ENCODE assay signal across 8 mouse cellular contexts in the genomic region with DNA sequence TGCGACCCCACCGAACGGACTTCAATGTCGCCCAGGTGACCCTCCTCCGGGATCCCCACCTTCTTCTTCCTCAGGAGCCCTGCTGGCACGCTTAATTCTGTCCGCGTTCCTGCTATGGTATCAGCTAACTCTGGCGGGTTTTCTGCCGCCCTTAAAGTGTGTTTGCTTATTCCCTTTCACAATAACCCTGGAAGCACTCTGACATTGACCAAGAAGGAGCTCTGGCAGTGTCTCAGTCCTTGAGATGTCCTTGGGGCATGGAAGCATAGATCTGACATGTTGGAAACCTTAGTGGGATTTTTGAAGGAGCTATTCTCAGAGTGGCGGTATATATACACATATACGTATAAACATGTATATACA. TPM values are rescaled to one million over a fixed set of nuclear protein-coding genes. Genes with fewer than 3 reads are reported as not detected.
DNase-seq lines count a peak whose midpoint lies in the region; ATAC-seq and TF ChIP-seq lines count a peak whose summit lies in the region.

No protein-coding gene starts in this region.

- peak overlapping the region; percentile 91 for H3K9ac ChIP-seq in kidney, postnatal 0 days (ENCODE audit: low read depth, low read length)
- peak overlapping the region; percentile 63 for H3K9ac ChIP-seq in hindbrain, embryonic 14.5 days
- H3K9ac ChIP-seq in midbrain, embryonic 15.5 days, result peak overlapping the region; percentile 94; the same call in 1 of the 2 replicates

- peak overlapping the region; percentile 92 for H3K4me2 ChIP-seq in kidney, postnatal 0 days (ENCODE audit: low read length)
- peak overlapping the region; percentile 82 for H3K4me2 ChIP-seq in hindbrain, embryonic 14.5 days (replicated peaks)
- H3K4me2 ChIP-seq in midbrain, embryonic 15.5 days, result peak overlapping the region; percentile 85

- no peak for DNase-seq in kidney, postnatal 0 days (ENCODE audit: low spot score)
- DNase-seq in kidney, adult 11 months, result no peak
- peak; percentile 51 for DNase-seq in c-Kit-positive CD71-positive TER-119-positive erythroid progenitor cells, embryonic 14.5 days (ENCODE audit: low spot score)
- no peak for DNase-seq in hindbrain, embryonic 14.5 days (ENCODE audit: low spot score)
- no peak for DNase-seq in cerebellum, adult 11-12 months
- DNase-seq in layer of hippocampus, adult 9-10 months (ENCODE audit: low spot score), result no peak
- no peak for DNase-seq in kidney, postnatal 4 days

- H3K9me3 ChIP-seq in kidney, postnatal 0 days (replicated peaks; ENCODE audit: low read length), result no peaks in the 10 kb centered on the region
- H3K9me3 ChIP-seq in hindbrain, embryonic 14.5 days (ENCODE audit: control insufficient read depth, low read length), result no peaks in the 10 kb centered on the region
- H3K9me3 ChIP-seq in midbrain, embryonic 15.5 days, result no peaks in the 10 kb centered on the region

- TF ChIP-seq CTCF in kidney, postnatal 0 days (IDR thresholded peaks at IDR 0.05; ENCODE audit: low read depth), result no peak

- peak overlapping the region; percentile 80 for H3K27ac ChIP-seq in kidney, postnatal 0 days
- peak overlapping the region; percentile 39; the same call in 1 of the 2 replicates for H3K27ac ChIP-seq in hindbrain, embryonic 14.5 days
- peak overlapping the region; percentile 90 for H3K27ac ChIP-seq in midbrain, embryonic 15.5 days

- no peak; the same call in 1 of the 2 replicates for ATAC-seq in kidney, postnatal 0 days (replicated peaks; ENCODE audit: low FRiP score, low read depth)
- ATAC-seq in hindbrain, embryonic 14.5 days (ENCODE audit: low FRiP score), result peak; percentile 12; the same call in 1 of the 2 replicates
- ATAC-seq in midbrain, embryonic 15.5 days (replicated peaks), result peak; percentile 40; the same call in 1 of the 2 replicates

- H3K4me3 ChIP-seq in kidney, postnatal 0 days (replicated peaks; ENCODE audit: low read depth, low read length), result peak overlapping the region; percentile 90
- peak overlapping the region; percentile 75 for H3K4me3 ChIP-seq in hindbrain, embryonic 14.5 days (replicated peaks; ENCODE audit: low read length)
- peak overlapping the region; percentile 77 for H3K4me3 ChIP-seq in midbrain, embryonic 15.5 days

- WGBS in kidney, postnatal 0 days, result 3% methylated on average over 12 of the region's 12 CpGs
- 8% methylated on average over 12 of the region's 12 CpGs for WGBS in hindbrain, embryonic 14.5 days
- WGBS in midbrain, embryonic 15.5 days, result 4% methylated on average over 12 of the region's 12 CpGs

- no peaks in the 10 kb centered on the region for H3K27me3 ChIP-seq in kidney, postnatal 0 days (ENCODE audit: insufficient read depth, low read length)
- H3K27me3 ChIP-seq in hindbrain, embryonic 14.5 days (ENCODE audit: control insufficient read depth, insufficient read depth, low read length), result no peaks in the 10 kb centered on the region
- H3K27me3 ChIP-seq in midbrain, embryonic 15.5 days (replicated peaks), result no peaks in the 10 kb centered on the region

- H3K36me3 ChIP-seq in kidney, postnatal 0 days (ENCODE audit: insufficient read depth, low read length), result 0 out of 2 replicates have a peak, but pooled peaks cover under 1% of the 10 kb centered on the region
- H3K36me3 ChIP-seq in hindbrain, embryonic 14.5 days (replicated peaks; ENCODE audit: control insufficient read depth, insufficient read depth), result peaks cover 3% of the 10 kb centered on the region; the same call in 1 of the 2 replicates
- no peaks in the 10 kb centered on the region for H3K36me3 ChIP-seq in midbrain, embryonic 15.5 days (replicated peaks)

- H3K4me1 ChIP-seq in kidney, postnatal 0 days (replicated peaks; ENCODE audit: insufficient read depth, low read length), result peaks cover 14% of the 10 kb centered on the region; the same call in 1 of the 2 replicates
- peaks cover 17% of the 10 kb centered on the region for H3K4me1 ChIP-seq in hindbrain, embryonic 14.5 days (replicated peaks; ENCODE audit: control insufficient read depth, insufficient read depth, low read length)
- H3K4me1 ChIP-seq in midbrain, embryonic 15.5 days, result peaks cover 24% of the 10 kb centered on the region

RNA-seq across cellular contexts. Expression of a gene that starts 0.4 kb away (rescaled TPM):
- 7.6 and 8.2 TPM in 2 replicates for polyA plus RNA-seq in kidney, postnatal 0 days (2015; fragmentation: Nextera tagmentation; extraction: Ambion mirVana)
- polyA plus RNA-seq in hindbrain, embryonic 14.5 days (2014; fragmentation: Nextera tagmentation; extraction: Ambion mirVana), result 11.3 and 12.1 TPM in 2 replicates
- polyA plus RNA-seq in midbrain, embryonic 15.5 days (2015; fragmentation: Nextera tagmentation; extraction: Ambion mirVana), result 19.3 and 20.1 TPM in 2 replicates

Comparison
In these comparisons a context has a peak if more than half of its experiments do, and no peak if none do; other contexts are left out.
1. H3K27ac ChIP-seq: peak in every context shown above with its lines; median percentile 90 in midbrain, embryonic 15.5 days; 80 in kidney, postnatal 0 days; 39 in hindbrain, embryonic 14.5 days.